Mouse (Mus musculus): ENCODE results near the gene Kbtbd6.

- TF ChIP-seq FLI1 (IDR thresholded peaks at IDR 0.05; ENCODE audit: low read length) (no peak), GATA1 (IDR thresholded peaks at IDR 0.05; ENCODE audit: borderline replicate concordance, low read length) (no peak)
Observed at GRCm38 (mm10) chr14:79489150-79489549, 37.5 kb downstream of the Kbtbd6 start.
